Mouse (Mus musculus): ENCODE measurements at regions not wholly inside any gene's neighbourhood (a gene's known extent, or its start where the extent isn't known, plus 50 kb on each side); places are given as distances from the start of the nearest gene placed in this dataset.

GRCm38 (mm10) chr9:34380008-34380407, 105.7 kb upstream of the Kirrel3 start:
- no peaks in the 10 kb centered on the region for H3K36me3 ChIP-seq (ENCODE audit: control insufficient read depth, insufficient read depth)
- H3K9me3 ChIP-seq (ENCODE audit: control insufficient read depth), result no peaks in the 10 kb centered on the region
- H3K4me3 ChIP-seq (ENCODE audit: low read depth, low read length), result no peak overlapping the region
- ATAC-seq, result no peak
- 73% methylated on average over 3 of the region's 3 CpGs for WGBS
- no peaks in the 10 kb centered on the region for H3K27me3 ChIP-seq (replicated peaks; ENCODE audit: control insufficient read depth, insufficient read depth, low read length)
- H3K9ac ChIP-seq (ENCODE audit: low read depth, low read length), result no peak overlapping the region
- H3K4me2 ChIP-seq (replicated peaks; ENCODE audit: low read depth), result no peak overlapping the region
- H3K27ac ChIP-seq (ENCODE audit: low read depth, low read length), result no peak overlapping the region
- TF ChIP-seq CTCF (IDR thresholded peaks at IDR 0.05; ENCODE audit: low read depth), result no peak
- no peaks in the 10 kb centered on the region for H3K4me1 ChIP-seq (replicated peaks; ENCODE audit: control insufficient read depth, insufficient read depth, low read length)

GRCm38 (mm10) chr9:34381601-34382000, 104.1 kb upstream of the Kirrel3 start:
- Histone ChIP-seq H3K27me3 (replicated peaks; ENCODE audit: control insufficient read depth, insufficient read depth, low read length) (no peaks in the 10 kb centered on the region), H3K4me2 (replicated peaks; ENCODE audit: low read depth) (no peak overlapping the region), H3K4me3 (ENCODE audit: low read depth, low read length) (no peak overlapping the region), H3K9ac (ENCODE audit: low read depth, low read length) (no peak overlapping the region), H3K36me3 (ENCODE audit: control insufficient read depth, insufficient read depth) (no peaks in the 10 kb centered on the region), H3K9me3 (ENCODE audit: control insufficient read depth) (no peaks in the 10 kb centered on the region), H3K27ac (ENCODE audit: low read depth, low read length) (no peak overlapping the region), H3K4me1 (replicated peaks; ENCODE audit: control insufficient read depth, insufficient read depth, low read length) (no peaks in the 10 kb centered on the region)
- no peak for TF ChIP-seq CTCF (IDR thresholded peaks at IDR 0.05; ENCODE audit: low read depth)
- 75% methylated on average over 3 of the region's 3 CpGs for WGBS
- ATAC-seq, result no peak

GRCm38 (mm10) chr9:34382208-34382607, 103.5 kb upstream of the Kirrel3 start:
- no peak overlapping the region for H3K4me2 ChIP-seq (replicated peaks; ENCODE audit: low read depth)
- no peak for TF ChIP-seq CTCF (IDR thresholded peaks at IDR 0.05; ENCODE audit: low read depth)
- H3K27me3 ChIP-seq (replicated peaks; ENCODE audit: control insufficient read depth, insufficient read depth, low read length), result no peaks in the 10 kb centered on the region
- no peak overlapping the region for H3K27ac ChIP-seq (ENCODE audit: low read depth, low read length)
- H3K4me3 ChIP-seq (ENCODE audit: low read depth, low read length), result no peak overlapping the region
- no peak for ATAC-seq
- no peaks in the 10 kb centered on the region for H3K36me3 ChIP-seq (ENCODE audit: control insufficient read depth, insufficient read depth)
- no peaks in the 10 kb centered on the region for H3K4me1 ChIP-seq (replicated peaks; ENCODE audit: control insufficient read depth, insufficient read depth, low read length)
- WGBS, result 55% methylated on average over 1 of the region's 1 CpGs
- no peaks in the 10 kb centered on the region for H3K9me3 ChIP-seq (ENCODE audit: control insufficient read depth)
- no peak overlapping the region for H3K9ac ChIP-seq (ENCODE audit: low read depth, low read length)

GRCm38 (mm10) chr9:34386071-34386470, 99.6 kb upstream of the Kirrel3 start:
- Histone ChIP-seq H3K27ac (ENCODE audit: low read depth, low read length) (no peak overlapping the region), H3K4me2 (replicated peaks; ENCODE audit: low read depth) (no peak overlapping the region), H3K9me3 (ENCODE audit: control insufficient read depth) (no peaks in the 10 kb centered on the region), H3K4me3 (ENCODE audit: low read depth, low read length) (no peak overlapping the region), H3K27me3 (replicated peaks; ENCODE audit: control insufficient read depth, insufficient read depth, low read length) (no peaks in the 10 kb centered on the region), H3K36me3 (ENCODE audit: control insufficient read depth, insufficient read depth) (no peaks in the 10 kb centered on the region), H3K4me1 (replicated peaks; ENCODE audit: control insufficient read depth, insufficient read depth, low read length) (no peaks in the 10 kb centered on the region), H3K9ac (ENCODE audit: low read depth, low read length) (no peak overlapping the region)
- ATAC-seq, result no peak
- 55% methylated on average over 4 of the region's 4 CpGs for WGBS
- no peak for TF ChIP-seq CTCF (IDR thresholded peaks at IDR 0.05; ENCODE audit: low read depth)

GRCm38 (mm10) chr9:34393042-34393441, 92.7 kb upstream of the Kirrel3 start:
- H3K4me3 ChIP-seq (ENCODE audit: low read depth, low read length), result no peak overlapping the region
- no peaks in the 10 kb centered on the region for H3K9me3 ChIP-seq (ENCODE audit: control insufficient read depth)
- no peaks in the 10 kb centered on the region for H3K27me3 ChIP-seq (replicated peaks; ENCODE audit: control insufficient read depth, insufficient read depth, low read length)
- TF ChIP-seq CTCF (IDR thresholded peaks at IDR 0.05; ENCODE audit: low read depth), result no peak
- 53% methylated on average over 6 of the region's 6 CpGs for WGBS
- no peaks in the 10 kb centered on the region for H3K36me3 ChIP-seq (ENCODE audit: control insufficient read depth, insufficient read depth)
- no peaks in the 10 kb centered on the region for H3K4me1 ChIP-seq (replicated peaks; ENCODE audit: control insufficient read depth, insufficient read depth, low read length)
- no peak overlapping the region for H3K27ac ChIP-seq (ENCODE audit: low read depth, low read length)
- no peak overlapping the region for H3K9ac ChIP-seq (ENCODE audit: low read depth, low read length)
- no peak for ATAC-seq
- no peak overlapping the region for H3K4me2 ChIP-seq (replicated peaks; ENCODE audit: low read depth)

GRCm38 (mm10) chr9:34395839-34396804, 89.6 kb upstream of the Kirrel3 start:
- H3K4me1 ChIP-seq (replicated peaks; ENCODE audit: control insufficient read depth, insufficient read depth, low read length), result no peaks in the 10 kb centered on the region
- no peak overlapping the region for H3K4me3 ChIP-seq (ENCODE audit: low read depth, low read length)
- ATAC-seq, result no peak
- H3K27ac ChIP-seq (ENCODE audit: low read depth, low read length), result no peak overlapping the region
- H3K9ac ChIP-seq (ENCODE audit: low read depth, low read length), result no peak overlapping the region
- no peaks in the 10 kb centered on the region for H3K36me3 ChIP-seq (ENCODE audit: control insufficient read depth, insufficient read depth)
- no peaks in the 10 kb centered on the region for H3K27me3 ChIP-seq (replicated peaks; ENCODE audit: control insufficient read depth, insufficient read depth, low read length)
- H3K9me3 ChIP-seq (ENCODE audit: control insufficient read depth), result no peaks in the 10 kb centered on the region
- 38% methylated on average over 6 of the region's 6 CpGs for WGBS
- no peak overlapping the region for H3K4me2 ChIP-seq (replicated peaks; ENCODE audit: low read depth)
- no peak for TF ChIP-seq CTCF (IDR thresholded peaks at IDR 0.05; ENCODE audit: low read depth)
